In genomic region chr2:77944860-77945595, GRCm38 (mm10) we compare ENCODE assay signal across 8 mouse cellular contexts. TPM values are rescaled to one million over a fixed set of nuclear protein-coding genes. Genes with fewer than 3 reads are reported as not detected.
DNase-seq lines count a peak whose midpoint lies in the region; ATAC-seq and TF ChIP-seq lines count a peak whose summit lies in the region.

No protein-coding gene starts in this region.

- peaks cover 2% of the 10 kb centered on the region; the same call in 1 of the 2 replicates for H3K27me3 ChIP-seq in erythroblast, embryonic 14.5 days (ENCODE audit: control insufficient read depth)
- no peaks in the 10 kb centered on the region for H3K27me3 ChIP-seq in heart, postnatal 0 days (ENCODE audit: control insufficient read depth, insufficient read depth, low read length)

- peaks cover 25% of the 10 kb centered on the region for H3K36me3 ChIP-seq in erythroblast, embryonic 14.5 days (ENCODE audit: control insufficient read depth)
- H3K36me3 ChIP-seq in ES-E14 (ENCODE audit: control insufficient read depth, insufficient read depth, low read length, poor library complexity, severe bottlenecking) = no peaks in the 10 kb centered on the region
- H3K36me3 ChIP-seq in heart, postnatal 0 days (replicated peaks; ENCODE audit: control insufficient read depth, insufficient read depth, low read length) = 0 out of 2 replicates have a peak, but pooled peaks cover 4% of the 10 kb centered on the region

- WGBS in heart, postnatal 0 days = 32% methylated on average over 8 of the region's 8 CpGs

- no peak for DNase-seq in ES-E14 (ENCODE audit: low read depth, low spot score)
- no peak for DNase-seq in heart, postnatal 0 days (ENCODE audit: low spot score)
- no peak for DNase-seq in frontal cortex, postnatal 10 days (ENCODE audit: low spot score in 2 of 2)
- no peak for DNase-seq in ovary, postnatal 36 days (ENCODE audit: low spot score)
- DNase-seq in left cerebral cortex, adult 8-10 months (ENCODE audit: low spot score in 2 of 2) = no peak

- peaks cover 2% of the 10 kb centered on the region; the same call in 1 of the 2 replicates for H3K9me3 ChIP-seq in erythroblast, embryonic 14.5 days (ENCODE audit: control insufficient read depth, low read length)
- no peaks in the 10 kb centered on the region for H3K9me3 ChIP-seq in ES-E14 (ENCODE audit: control insufficient read depth, insufficient read depth, low read depth, low read length)
- H3K9me3 ChIP-seq in heart, postnatal 0 days (replicated peaks; ENCODE audit: control insufficient read depth, low read length) = no peaks in the 10 kb centered on the region

- H3K9ac ChIP-seq in ES-E14 (ENCODE audit: insufficient read depth, low read depth, low read length, poor library complexity, severe bottlenecking) = peak overlapping the region; percentile 100
- H3K9ac ChIP-seq in heart, postnatal 0 days (replicated peaks; ENCODE audit: low read depth, low read length) = peak overlapping the region; percentile 96

- peaks cover 43% of the 10 kb centered on the region for H3K4me1 ChIP-seq in erythroblast, embryonic 14.5 days (ENCODE audit: control insufficient read depth)
- no peaks in the 10 kb centered on the region for H3K4me1 ChIP-seq in ES-E14 (ENCODE audit: control insufficient read depth in 2 of 2, insufficient read depth in 2 of 2, low read length in 2 of 2, poor library complexity in 1 of 2)
- H3K4me1 ChIP-seq in heart, postnatal 0 days (ENCODE audit: control insufficient read depth, insufficient read depth) = peaks cover 8% of the 10 kb centered on the region; the same call in 1 of the 2 replicates

- ATAC-seq in erythroblast, adult 5-6 weeks (replicated peaks; ENCODE audit: low FRiP score, poor library complexity, severe bottlenecking) = no peak
- ATAC-seq in heart, postnatal 0 days (ENCODE audit: insufficient read depth, low read depth) = no peak
- peak; percentile 27; the same call in 1 of the 2 replicates for ATAC-seq in megakaryocyte-erythroid progenitor cell, adult 5-6 weeks (replicated peaks; ENCODE audit: low FRiP score, low TSS enrichment, poor library complexity, severe bottlenecking)

- in situ Hi-C loops in ES-E14 (cut with MboI; ENCODE audit: low sequenced_read_pairs in 2 of 2, unreplicated experiment in 2 of 2) = no loop called here

- TF ChIP-seq CTCF in heart, postnatal 0 days (IDR thresholded peaks at IDR 0.05; ENCODE audit: low read depth) = no peak

- H3K4me2 ChIP-seq in heart, postnatal 0 days (ENCODE audit: low read depth, low read length) = peak overlapping the region; percentile 86

- no peak for TF ChIP-seq EP300 in heart, postnatal 0 days (IDR thresholded peaks at IDR 0.05; ENCODE audit: low read depth)

- no peak overlapping the region for H3K27ac ChIP-seq in ES-E14 (ENCODE audit: insufficient read depth, low read depth, low read length, poor library complexity, severe bottlenecking)
- H3K27ac ChIP-seq in heart, postnatal 0 days (ENCODE audit: low read depth) = peak overlapping the region; percentile 79; the same call in 1 of the 2 replicates

- peak overlapping the region; percentile 61 for H3K4me3 ChIP-seq in erythroblast, embryonic 14.5 days (replicated peaks)
- peak overlapping the region; percentile 79 to 98 for H3K4me3 ChIP-seq in ES-E14 (ENCODE audit: insufficient read depth in 1 of 2, low read depth in 1 of 2, low read length in 2 of 2, poor library complexity in 1 of 2, severe bottlenecking in 1 of 2)
- H3K4me3 ChIP-seq in heart, postnatal 0 days (ENCODE audit: low read depth, low read length) = peak overlapping the region; percentile 98

TF ChIP-seq in ES-E14, 5 proteins besides CTCF, POLR2A, EP300 and RAD21:
- TF ChIP-seq HCFC1 (IDR thresholded peaks at IDR 0.05; ENCODE audit: borderline replicate concordance, insufficient read depth, low read length) = no peak
- no peak for TF ChIP-seq MAFK (IDR thresholded peaks at IDR 0.05; ENCODE audit: insufficient read depth, low read depth, low read length)
- TF ChIP-seq ZNF384 (IDR thresholded peaks at IDR 0.05; ENCODE audit: low read depth, low read length) = no peak
- no peak for TF ChIP-seq CHD2 (IDR thresholded peaks at IDR 0.05; ENCODE audit: low read depth, low read length)
- no peak for TF ChIP-seq ZC3H11A (IDR thresholded peaks at IDR 0.05; ENCODE audit: borderline replicate concordance, low read depth, low read length)

RNA-seq across cellular contexts. Expression of gene Cwc22, which starts 1.1 kb away (rescaled TPM):
- polyA plus RNA-seq in erythroblast, embryonic 14.5 days (2012) = 4.9 and 5.0 TPM in 2 replicates
- total RNA-seq in erythroblast, adult 5-6 weeks (2015; ENCODE audit: low replicate concordance) = 7.7 and 10.4 TPM in 2 replicates
- total RNA-seq in erythroblast, adult 5-6 weeks (2017; ENCODE audit: low replicate concordance) = 18.1 and 21.6 TPM in 2 replicates
- total RNA-seq in ES-E14 (2012; rRNA removed) = 57.7 and 59.7 TPM in 2 replicates
- total RNA-seq in heart, postnatal 0 days (2014; rRNA removed; ENCODE audit: low replicate concordance) = 15.1 and 16.0 TPM in 2 replicates
- 8.9 and 10.8 TPM in 2 replicates for polyA plus RNA-seq in heart, postnatal 0 days (2015; fragmentation: Nextera tagmentation; extraction: Ambion mirVana)
- 54.6 and 59.3 TPM in 2 replicates for total RNA-seq in megakaryocyte-erythroid progenitor cell, adult 5-6 weeks (2014; fragmentation: Nextera tagmentation)
- total RNA-seq in megakaryocyte-erythroid progenitor cell, adult 5-6 weeks (2017) = 140 and 163 TPM in 2 replicates
- 10 to 100 TPM; 24.0 to 29.0 (median 26.2) TPM for total RNA-seq in left cerebral cortex, adult 8-10 months (2022)
